Mouse (Mus musculus) C2C12 (cell line): ENCODE measurements at regions not wholly inside any gene's neighbourhood (a gene's known extent, or its start where the extent isn't known, plus 50 kb on each side); places are given as distances from the start of the nearest gene placed in this dataset.

ENCODE experiments used
- CTCF ChIP-seq: IDR thresholded peaks from one replicate; pipeline ENCODE4 v1.5.1; 2011; ENCODE audit not compliant: control insufficient read depth, insufficient read depth, insufficient read length
- MAX ChIP-seq: IDR thresholded peaks from one replicate; pipeline ENCODE4 v1.6.1; 2011; ENCODE audit warnings: mild to moderate bottlenecking, control low read depth

DNA sequence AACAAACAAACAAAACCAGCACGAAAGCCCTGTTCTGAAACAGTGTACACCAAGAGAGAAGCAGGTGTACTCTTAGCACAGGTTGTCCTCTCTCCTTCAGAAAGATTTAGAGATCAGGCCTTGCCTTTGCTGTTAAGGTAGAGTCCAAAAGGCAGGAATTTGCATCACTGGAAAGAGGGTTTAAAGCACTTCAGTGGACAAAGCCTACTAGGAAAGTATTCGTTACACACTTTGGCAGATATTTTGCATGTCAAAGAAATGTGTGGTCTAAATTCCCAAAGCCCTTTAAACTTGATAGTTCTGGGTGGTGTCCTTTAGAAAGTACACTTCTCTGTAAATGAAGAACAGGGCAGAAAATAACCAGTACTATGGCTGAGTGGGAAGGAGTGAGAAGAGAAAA is 54.2 kb upstream of the Gabre start:
- TF ChIP-seq CTCF (no peak), MAX (no peak)
